8 mouse cellular contexts compared by ENCODE assay signal in the genomic region with DNA sequence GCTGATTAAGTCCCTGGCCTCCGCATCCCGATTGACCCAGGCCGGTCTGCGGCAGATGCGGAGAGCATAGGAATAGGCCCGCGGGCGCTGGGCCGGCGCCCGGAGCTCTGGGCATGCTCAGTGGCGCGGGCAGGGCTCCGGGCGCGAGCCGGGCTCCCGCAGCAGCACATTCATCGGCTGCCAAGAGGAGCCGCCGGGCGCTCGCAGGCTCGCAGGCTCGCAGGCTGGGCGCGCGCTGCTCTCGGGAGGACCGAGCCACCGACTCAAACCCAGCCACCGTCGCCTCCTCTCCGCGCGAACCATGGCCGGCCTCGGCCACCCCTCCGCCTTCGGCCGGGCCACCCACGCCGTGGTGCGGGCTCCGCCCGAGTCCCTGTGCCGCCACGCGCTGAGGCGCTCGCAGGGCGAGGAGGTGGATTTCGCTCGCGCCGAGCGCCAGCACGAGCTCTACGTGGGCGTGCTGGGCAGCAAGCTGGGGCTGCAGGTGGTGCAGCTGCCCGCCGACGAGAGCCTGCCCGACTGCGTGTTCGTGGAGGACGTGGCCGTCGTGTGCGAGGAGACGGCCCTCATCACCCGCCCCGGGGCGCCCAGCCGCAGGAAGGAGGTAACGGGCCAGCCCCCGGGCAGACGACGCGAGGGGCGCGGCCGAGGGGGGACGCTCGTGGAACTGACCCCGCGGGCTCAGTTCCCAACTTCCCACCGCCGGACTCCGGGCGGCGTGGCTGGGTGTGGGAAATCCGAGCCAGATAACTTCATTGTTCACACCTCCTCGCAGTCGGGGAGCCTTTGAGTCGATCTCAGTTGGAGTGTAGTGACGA. TPM values are rescaled to one million over a fixed set of nuclear protein-coding genes. Genes with fewer than 3 reads are reported as not detected.
DNase-seq lines count a peak whose midpoint lies in the region; ATAC-seq and TF ChIP-seq lines count a peak whose summit lies in the region.

A gene (plus strand): TSS at position 115 of the 818 bp plus-strand sequence.

- TF ChIP-seq EP300 in ES-Bruce4 (IDR thresholded peaks at IDR 0.05; ENCODE audit: insufficient read depth, low read depth, low read length), result no peak
- TF ChIP-seq EP300 in heart, postnatal 0 days (IDR thresholded peaks at IDR 0.05; ENCODE audit: low read depth), result no peak

- H3K9ac ChIP-seq in ES-Bruce4 (ENCODE audit: low read depth, poor library complexity, severe bottlenecking), result peak within 1 kb of the TSS; percentile 69
- H3K9ac ChIP-seq in forebrain, embryonic 15.5 days (replicated peaks), result peak within 1 kb of the TSS; percentile 88
- H3K9ac ChIP-seq in heart, postnatal 0 days (replicated peaks; ENCODE audit: low read depth, low read length), result peak within 1 kb of the TSS; percentile 56; the same call in 1 of the 2 replicates
- peak within 1 kb of the TSS; percentile 59 for H3K9ac ChIP-seq in liver, embryonic 15.5 days

- peak within 1 kb of the TSS; percentile 91 for H3K4me2 ChIP-seq in forebrain, embryonic 15.5 days (replicated peaks)
- peak within 1 kb of the TSS; percentile 88 for H3K4me2 ChIP-seq in heart, postnatal 0 days (ENCODE audit: low read depth, low read length)
- peak within 1 kb of the TSS; percentile 79 for H3K4me2 ChIP-seq in liver, embryonic 15.5 days

- TF ChIP-seq POLR2A in ES-Bruce4 (IDR thresholded peaks at IDR 0.05; ENCODE audit: insufficient read depth, low read length), result no peak
- peak; percentile 34; the same call in 1 of the 2 replicates for TF ChIP-seq POLR2A in olfactory bulb, adult 2 months (IDR thresholded peaks at IDR 0.05; ENCODE audit: insufficient read depth, low read depth, low read length)

- WGBS in forebrain, embryonic 15.5 days, result under 1% methylated on average over 97 of the region's 97 CpGs
- under 1% methylated on average over 85 of the region's 97 CpGs for WGBS in heart, postnatal 0 days
- under 1% methylated on average over 96 of the region's 97 CpGs for WGBS in liver, embryonic 15.5 days (ENCODE audit: insufficient replicate concordance)
- WGBS in olfactory bulb, adult 2 months, result under 1% methylated on average over 97 of the region's 97 CpGs

- DNase-seq in heart, postnatal 0 days (ENCODE audit: low spot score), result peak; percentile 67
- peak; percentile 79 to 88 for DNase-seq in kidney, postnatal 4 days

- H3K27ac ChIP-seq in ES-Bruce4 (ENCODE audit: insufficient read depth, low read length), result no peak within 1 kb of the TSS; the same call in 1 of the 2 replicates
- peak within 1 kb of the TSS; percentile 89 for H3K27ac ChIP-seq in forebrain, embryonic 15.5 days (replicated peaks)
- no peak within 1 kb of the TSS for H3K27ac ChIP-seq in heart, postnatal 0 days (ENCODE audit: low read depth)
- H3K27ac ChIP-seq in liver, embryonic 15.5 days (replicated peaks), result peak within 1 kb of the TSS; percentile 72
- peak within 1 kb of the TSS; percentile 79 for H3K27ac ChIP-seq in olfactory bulb, adult 2 months (ENCODE audit: insufficient read depth, low read depth, low read length)

- no peaks in the 10 kb centered on the region for H3K36me3 ChIP-seq in ES-Bruce4 (ENCODE audit: control insufficient read depth, insufficient read depth, low read length, poor library complexity, severe bottlenecking)
- H3K36me3 ChIP-seq in forebrain, embryonic 15.5 days, result no peaks in the 10 kb centered on the region
- H3K36me3 ChIP-seq in heart, postnatal 0 days (replicated peaks; ENCODE audit: control insufficient read depth, insufficient read depth, low read length), result no peaks in the 10 kb centered on the region
- no peaks in the 10 kb centered on the region for H3K36me3 ChIP-seq in liver, embryonic 15.5 days (replicated peaks)

- peaks cover 3% of the 10 kb centered on the region for H3K4me1 ChIP-seq in ES-Bruce4 (ENCODE audit: control insufficient read depth, insufficient read depth, low read length)
- H3K4me1 ChIP-seq in forebrain, embryonic 15.5 days, result peaks cover 31% of the 10 kb centered on the region
- H3K4me1 ChIP-seq in heart, postnatal 0 days (ENCODE audit: control insufficient read depth, insufficient read depth), result peaks cover 20% of the 10 kb centered on the region
- H3K4me1 ChIP-seq in liver, embryonic 15.5 days (replicated peaks), result peaks cover 28% of the 10 kb centered on the region
- H3K4me1 ChIP-seq in olfactory bulb, adult 2 months (ENCODE audit: control insufficient read depth, insufficient read depth, low read length), result peaks cover 12% of the 10 kb centered on the region

- H3K27me3 ChIP-seq in ES-Bruce4 (ENCODE audit: control insufficient read depth, insufficient read depth, low read length, poor library complexity, severe bottlenecking), result no peaks in the 10 kb centered on the region; the same call in 1 of the 2 replicates
- H3K27me3 ChIP-seq in forebrain, embryonic 15.5 days, result no peaks in the 10 kb centered on the region
- peaks cover 16% of the 10 kb centered on the region; the same call in 1 of the 2 replicates for H3K27me3 ChIP-seq in heart, postnatal 0 days (ENCODE audit: control insufficient read depth, insufficient read depth, low read length)
- H3K27me3 ChIP-seq in liver, embryonic 15.5 days, result peaks cover 34% of the 10 kb centered on the region

- H3K4me3 ChIP-seq in ES-Bruce4 (ENCODE audit: low read depth, low read length), result peak within 1 kb of the TSS; percentile 75
- peak within 1 kb of the TSS; percentile 62 for H3K4me3 ChIP-seq in forebrain, embryonic 15.5 days
- peak within 1 kb of the TSS; percentile 58 for H3K4me3 ChIP-seq in heart, postnatal 0 days (ENCODE audit: low read depth, low read length)
- peak within 1 kb of the TSS; percentile 60 for H3K4me3 ChIP-seq in liver, embryonic 15.5 days (replicated peaks)
- peak within 1 kb of the TSS; percentile 88 for H3K4me3 ChIP-seq in olfactory bulb, adult 2 months (ENCODE audit: insufficient read depth, low read depth, low read length)

- no peaks in the 10 kb centered on the region for H3K9me3 ChIP-seq in ES-Bruce4 (replicated peaks; ENCODE audit: control insufficient read depth, insufficient read depth, low read length, poor library complexity, severe bottlenecking)
- H3K9me3 ChIP-seq in forebrain, embryonic 15.5 days, result no peaks in the 10 kb centered on the region
- H3K9me3 ChIP-seq in heart, postnatal 0 days (replicated peaks; ENCODE audit: control insufficient read depth, low read length), result no peaks in the 10 kb centered on the region
- H3K9me3 ChIP-seq in liver, embryonic 15.5 days (replicated peaks), result no peaks in the 10 kb centered on the region

- TF ChIP-seq CTCF in ES-Bruce4 (IDR thresholded peaks at IDR 0.05; ENCODE audit: low read depth, low read length), result no peak
- no peak for TF ChIP-seq CTCF in heart, postnatal 0 days (IDR thresholded peaks at IDR 0.05; ENCODE audit: low read depth)
- TF ChIP-seq CTCF in olfactory bulb, adult 2 months (IDR thresholded peaks at IDR 0.05; ENCODE audit: insufficient read depth, low read depth, low read length), result no peak

- ATAC-seq in cerebellum, adult (ENCODE audit: insufficient number of reproducible peaks, low FRiP score, low TSS enrichment), result peak; percentile 78
- ATAC-seq in forebrain, embryonic 15.5 days (replicated peaks), result peak; percentile 94
- peak; percentile 81 for ATAC-seq in heart, postnatal 0 days (ENCODE audit: insufficient read depth, low read depth)
- peak; percentile 67 for ATAC-seq in liver, embryonic 15.5 days (ENCODE audit: insufficient read depth)
- ATAC-seq in monocyte, adult 5-6 weeks (replicated peaks; ENCODE audit: insufficient number of reproducible peaks, low FRiP score, low TSS enrichment, poor library complexity, severe bottlenecking), result no peak

RNA-seq across cellular contexts. Expression of the gene that starts here (rescaled TPM):
- 43.7 and 45.1 TPM in 2 replicates for polyA plus RNA-seq in ES-Bruce4 (2011; ENCODE audit: insufficient read depth, insufficient read length, low read depth, missing spikeins)
- 162 and 170 TPM in 2 replicates for polyA plus RNA-seq in forebrain, embryonic 15.5 days (2015; fragmentation: Nextera tagmentation; extraction: Ambion mirVana)
- total RNA-seq in heart, postnatal 0 days (2014; rRNA removed; ENCODE audit: low replicate concordance), result 12.3 and 12.4 TPM in 2 replicates
- polyA plus RNA-seq in heart, postnatal 0 days (2015; fragmentation: Nextera tagmentation; extraction: Ambion mirVana), result 8.1 and 9.4 TPM in 2 replicates
- polyA plus RNA-seq in liver, embryonic 15.5 days (2015; fragmentation: Nextera tagmentation; extraction: Ambion mirVana), result 44.5 and 47.4 TPM in 2 replicates
- polyA plus RNA-seq in olfactory bulb, adult 2 months (2012; ENCODE audit: insufficient read depth, insufficient read length, low replicate concordance, missing spikeins), result not detected in 2 replicates
- not detected in 3 replicates for total RNA-seq in monocyte, adult 5-6 weeks (2017)

Comparison
In these comparisons a context has a peak if more than half of its experiments do, and no peak if none do; other contexts are left out.
1. RNA of the gene that starts here (total RNA-seq): 12.3 to 12.4 TPM in heart, postnatal 0 days; not detected in monocyte, adult 5-6 weeks; every median in the first group is over 10 times any median in the second.
2. H3K27ac ChIP-seq: peak in forebrain, embryonic 15.5 days (single experiment), liver, embryonic 15.5 days (single experiment) and olfactory bulb, adult 2 months (single experiment); none in ES-Bruce4 (single experiment) and heart, postnatal 0 days (single experiment).
3. Peak in every context shown above with its lines, with median percentiles within 50 percentile points of each other: H3K4me3 ChIP-seq, H3K9ac ChIP-seq and H3K4me2 ChIP-seq.